Mouse (Mus musculus): Measurements from ENCODE around the gene Treml2. TPM values are rescaled to one million over a fixed set of nuclear protein-coding genes. Genes with fewer than 3 reads are reported as not detected.

Gene Treml2
- total RNA-seq (2014; fragmentation: Nextera tagmentation) (84.3 and 99.8 TPM in 2 replicates), total RNA-seq (2017) (63.4 and 71.0 TPM in 2 replicates), polyA plus RNA-seq (2012) (14.3 and 15.6 TPM in 2 replicates)

DNA sequence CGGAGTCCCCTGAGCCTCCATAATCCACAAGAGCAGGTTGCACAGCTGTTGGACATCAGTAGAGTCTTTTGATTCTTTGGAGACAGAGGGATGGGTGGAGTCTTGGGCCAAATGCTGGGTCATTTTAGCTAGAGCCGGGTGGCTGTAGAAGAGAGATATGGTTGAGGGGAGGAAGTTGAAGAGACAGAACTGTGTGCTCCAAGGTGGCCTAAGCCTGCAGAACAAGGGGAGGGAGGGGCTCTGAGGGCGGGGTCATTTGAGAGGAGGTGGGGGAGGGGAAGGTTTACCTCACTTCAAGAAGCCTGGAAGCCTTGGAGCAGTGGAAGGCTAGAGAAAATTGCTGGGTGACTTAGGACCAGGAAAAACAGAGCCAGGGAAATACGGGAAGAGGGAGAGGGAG, at the start of gene Treml2:
TSS of gene Treml2 (plus strand) at position 296 of the 400 bp plus-strand sequence.
- peak; percentile 83 for ATAC-seq (ENCODE audit: extremely low read depth, insufficient number of reproducible peaks, low FRiP score, poor library complexity, severe bottlenecking)
- peak; percentile 84 for DNase-seq (ENCODE audit: low spot score)
- no peaks in the 10 kb centered on the region for H3K27me3 ChIP-seq (ENCODE audit: insufficient read depth, low read length)
- peaks cover 30% of the 10 kb centered on the region for H3K36me3 ChIP-seq (replicated peaks)
- peak within 1 kb of the TSS; percentile 76 for H3K4me3 ChIP-seq (ENCODE audit: low read depth, low read length)
- H3K9me3 ChIP-seq (replicated peaks) = no peaks in the 10 kb centered on the region
- TF ChIP-seq TAL1 (conservative IDR thresholded peaks at IDR 0.05; ENCODE audit: low read depth, low read length) = peak; percentile 77
- no peak for TF ChIP-seq CTCF (IDR thresholded peaks at IDR 0.05; ENCODE audit: low read depth, low read length)
- peaks cover 81% of the 10 kb centered on the region for H3K4me1 ChIP-seq (ENCODE audit: insufficient read depth, low read depth, low read length)

DNA sequence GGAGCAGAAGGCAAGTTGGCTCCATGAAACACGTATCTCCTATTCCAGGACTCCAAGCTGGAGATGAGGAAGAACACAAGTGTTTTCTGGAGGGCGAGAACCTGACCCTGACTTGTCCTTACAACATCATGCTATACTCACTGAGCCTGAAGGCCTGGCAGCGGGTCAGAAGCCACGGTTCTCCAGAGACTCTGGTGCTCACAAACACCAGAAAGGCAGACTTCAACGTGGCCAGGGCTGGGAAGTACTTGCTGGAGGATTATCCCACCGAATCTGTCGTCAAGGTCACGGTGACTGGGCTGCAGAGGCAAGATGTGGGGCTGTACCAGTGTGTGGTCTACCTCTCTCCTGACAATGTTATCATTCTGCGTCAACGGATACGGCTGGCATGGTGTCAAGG, 49.8 kb upstream of the Treml2 start:
- no peak for DNase-seq (ENCODE audit: low spot score)
- no peaks in the 10 kb centered on the region for H3K27me3 ChIP-seq (ENCODE audit: insufficient read depth, low read length)
- no peak for TF ChIP-seq POLR2AphosphoS5 (IDR thresholded peaks at IDR 0.05; ENCODE audit: insufficient replicate concordance, low read depth, low read length)
- TF ChIP-seq TAL1 (conservative IDR thresholded peaks at IDR 0.05; ENCODE audit: low read depth, low read length) = no peak
- no peak for TF ChIP-seq GATA1 (IDR thresholded peaks at IDR 0.05; ENCODE audit: borderline replicate concordance, low read length)
- TF ChIP-seq CTCF (IDR thresholded peaks at IDR 0.05; ENCODE audit: low read depth, low read length) = no peak
- no peak for TF ChIP-seq GATA2 (IDR thresholded peaks at IDR 0.05; ENCODE audit: borderline replicate concordance, low read depth, low read length)
- H3K36me3 ChIP-seq (replicated peaks) = peaks cover 49% of the 10 kb centered on the region
- H3K9me3 ChIP-seq (replicated peaks) = no peaks in the 10 kb centered on the region
- H3K4me1 ChIP-seq (ENCODE audit: insufficient read depth, low read depth, low read length) = peaks cover 9% of the 10 kb centered on the region
- no peak for ATAC-seq (ENCODE audit: extremely low read depth, insufficient number of reproducible peaks, low FRiP score, poor library complexity, severe bottlenecking)
- H3K4me3 ChIP-seq (ENCODE audit: low read depth, low read length) = no peak overlapping the region

GRCm38 (mm10) chr17:48250631-48251030, 48.7 kb upstream of the Treml2 start:
- no peak for DNase-seq (ENCODE audit: low spot score)
- TF ChIP-seq CTCF (IDR thresholded peaks at IDR 0.05; ENCODE audit: low read depth, low read length) (no peak), POLR2AphosphoS5 (IDR thresholded peaks at IDR 0.05; ENCODE audit: insufficient replicate concordance, low read depth, low read length) (no peak), GATA1 (IDR thresholded peaks at IDR 0.05; ENCODE audit: borderline replicate concordance, low read length) (no peak), TAL1 (conservative IDR thresholded peaks at IDR 0.05; ENCODE audit: low read depth, low read length) (no peak), GATA2 (IDR thresholded peaks at IDR 0.05; ENCODE audit: borderline replicate concordance, low read depth, low read length) (no peak)
- Histone ChIP-seq H3K36me3 (replicated peaks) (peaks cover 49% of the 10 kb centered on the region), H3K4me3 (ENCODE audit: low read depth, low read length) (no peak overlapping the region), H3K4me1 (ENCODE audit: insufficient read depth, low read depth, low read length) (peaks cover 19% of the 10 kb centered on the region), H3K27me3 (ENCODE audit: insufficient read depth, low read length) (no peaks in the 10 kb centered on the region), H3K9me3 (replicated peaks) (no peaks in the 10 kb centered on the region)
- ATAC-seq (ENCODE audit: extremely low read depth, insufficient number of reproducible peaks, low FRiP score, poor library complexity, severe bottlenecking) = no peak

- Histone ChIP-seq H3K36me3 (replicated peaks) (peaks cover 42% of the 10 kb centered on the region), H3K27me3 (ENCODE audit: insufficient read depth, low read length) (no peaks in the 10 kb centered on the region), H3K9me3 (replicated peaks) (peaks cover 7% of the 10 kb centered on the region; the same call in 1 of the 2 replicates), H3K4me3 (ENCODE audit: low read depth, low read length) (no peak overlapping the region), H3K4me1 (ENCODE audit: insufficient read depth, low read depth, low read length) (peaks cover 25% of the 10 kb centered on the region)
- DNase-seq (ENCODE audit: low spot score) = no peak
- TF ChIP-seq GATA2 (IDR thresholded peaks at IDR 0.05; ENCODE audit: borderline replicate concordance, low read depth, low read length) (no peak), TAL1 (conservative IDR thresholded peaks at IDR 0.05; ENCODE audit: low read depth, low read length) (no peak), CTCF (IDR thresholded peaks at IDR 0.05; ENCODE audit: low read depth, low read length) (no peak), GATA1 (IDR thresholded peaks at IDR 0.05; ENCODE audit: borderline replicate concordance, low read length) (no peak), POLR2AphosphoS5 (IDR thresholded peaks at IDR 0.05; ENCODE audit: insufficient replicate concordance, low read depth, low read length) (no peak)
- no peak for ATAC-seq (ENCODE audit: extremely low read depth, insufficient number of reproducible peaks, low FRiP score, poor library complexity, severe bottlenecking)
Measured at GRCm38 (mm10) chr17:48256575-48256974, 42.7 kb upstream of the Treml2 start.

GRCm38 (mm10) chr17:48261868-48262267, 37.4 kb upstream of the Treml2 start:
- Histone ChIP-seq H3K27me3 (ENCODE audit: insufficient read depth, low read length) (no peaks in the 10 kb centered on the region), H3K4me1 (ENCODE audit: insufficient read depth, low read depth, low read length) (peaks cover 46% of the 10 kb centered on the region), H3K36me3 (replicated peaks) (peaks cover 52% of the 10 kb centered on the region), H3K9me3 (replicated peaks) (peaks cover 7% of the 10 kb centered on the region; the same call in 1 of the 2 replicates), H3K4me3 (ENCODE audit: low read depth, low read length) (no peak overlapping the region)
- no peak for ATAC-seq (ENCODE audit: extremely low read depth, insufficient number of reproducible peaks, low FRiP score, poor library complexity, severe bottlenecking)
- TF ChIP-seq POLR2AphosphoS5 (IDR thresholded peaks at IDR 0.05; ENCODE audit: insufficient replicate concordance, low read depth, low read length) (no peak), TAL1 (conservative IDR thresholded peaks at IDR 0.05; ENCODE audit: low read depth, low read length) (no peak), GATA1 (IDR thresholded peaks at IDR 0.05; ENCODE audit: borderline replicate concordance, low read length) (no peak), GATA2 (IDR thresholded peaks at IDR 0.05; ENCODE audit: borderline replicate concordance, low read depth, low read length) (no peak), CTCF (IDR thresholded peaks at IDR 0.05; ENCODE audit: low read depth, low read length) (no peak)
- no peak for DNase-seq (ENCODE audit: low spot score)

GRCm38 (mm10) chr17:48263741-48264362, 35.4 kb upstream of the Treml2 start, which contains the start of gene Treml4:
TSS of gene Treml4 (plus strand) at chr17:48264295.
- no peak for ATAC-seq (ENCODE audit: extremely low read depth, insufficient number of reproducible peaks, low FRiP score, poor library complexity, severe bottlenecking)

More at GRCm38 (mm10) chr17:48263741-48264362, 35.4 kb upstream of the Treml2 start, which contains the start of gene Treml4:
- Histone ChIP-seq H3K27me3 (ENCODE audit: insufficient read depth, low read length) (no peaks in the 10 kb centered on the region), H3K4me3 (ENCODE audit: low read depth, low read length) (no peak within 1 kb of the TSS; the same call in 1 of the 2 replicates), H3K4me1 (ENCODE audit: insufficient read depth, low read depth, low read length) (peaks cover 53% of the 10 kb centered on the region), H3K36me3 (replicated peaks) (peaks cover 42% of the 10 kb centered on the region), H3K9me3 (replicated peaks) (peaks cover 7% of the 10 kb centered on the region; the same call in 1 of the 2 replicates)
- no peak for DNase-seq (ENCODE audit: low spot score)
- TF ChIP-seq GATA1 (IDR thresholded peaks at IDR 0.05; ENCODE audit: borderline replicate concordance, low read length) (no peak), CTCF (IDR thresholded peaks at IDR 0.05; ENCODE audit: low read depth, low read length) (no peak), GATA2 (IDR thresholded peaks at IDR 0.05; ENCODE audit: borderline replicate concordance, low read depth, low read length) (no peak), POLR2AphosphoS5 (IDR thresholded peaks at IDR 0.05; ENCODE audit: insufficient replicate concordance, low read depth, low read length) (no peak), TAL1 (conservative IDR thresholded peaks at IDR 0.05; ENCODE audit: low read depth, low read length) (no peak)
